Mouse (Mus musculus): ENCODE measurements around the gene Nol4l.
"Not testable (repeated sequence)": the region's sequence is repeated elsewhere in the genome, so short reads cannot be mapped to it uniquely, and the experiment has no call there.

Gene Nol4l

GRCm38 (mm10) chr2:153375380-153375779 lies 154.4 kb downstream of the Nol4l start:
- Histone ChIP-seq H3K36me3 (ENCODE audit: control insufficient read depth, insufficient read depth, low read length, poor library complexity, severe bottlenecking) (peaks cover 5% of the 10 kb centered on the region), H3K27me3 (ENCODE audit: control insufficient read depth, insufficient read depth, low read length, poor library complexity, severe bottlenecking) (no peaks in the 10 kb centered on the region)
- no peak for DNase-seq (ENCODE audit: low read depth, low spot score)

GRCm38 (mm10) chr2:153370871-153371270 lies 158.9 kb downstream of the Nol4l start:
- Histone ChIP-seq H3K27me3 (ENCODE audit: control insufficient read depth, insufficient read depth, low read length, poor library complexity, severe bottlenecking) (no peaks in the 10 kb centered on the region), H3K36me3 (ENCODE audit: control insufficient read depth, insufficient read depth, low read length, poor library complexity, severe bottlenecking) (no peaks in the 10 kb centered on the region; the same call in 1 of the 2 replicates)
- no peak for DNase-seq (ENCODE audit: low read depth, low spot score)

- DNase-seq (ENCODE audit: low read depth, low spot score); H3K27me3 ChIP-seq (ENCODE audit: control insufficient read depth, insufficient read depth, low read length, poor library complexity, severe bottlenecking); H3K36me3 ChIP-seq (ENCODE audit: control insufficient read depth, insufficient read depth, low read length, poor library complexity, severe bottlenecking): not testable (repeated sequence)
Measured at GRCm38 (mm10) chr2:153364531-153364930, 165.2 kb downstream of the Nol4l start.

GRCm38 (mm10) chr2:153361101-153361710 lies 168.6 kb downstream of the Nol4l start:
- no peak for DNase-seq (ENCODE audit: low read depth, low spot score)
- Histone ChIP-seq H3K27me3 (ENCODE audit: control insufficient read depth, insufficient read depth, low read length, poor library complexity, severe bottlenecking) (no peaks in the 10 kb centered on the region; the same call in 1 of the 2 replicates), H3K36me3 (ENCODE audit: control insufficient read depth, insufficient read depth, low read length, poor library complexity, severe bottlenecking) (peaks cover 8% of the 10 kb centered on the region)
